Comparison of ENCODE assay signal across 21 mouse cellular contexts in the genomic region with DNA sequence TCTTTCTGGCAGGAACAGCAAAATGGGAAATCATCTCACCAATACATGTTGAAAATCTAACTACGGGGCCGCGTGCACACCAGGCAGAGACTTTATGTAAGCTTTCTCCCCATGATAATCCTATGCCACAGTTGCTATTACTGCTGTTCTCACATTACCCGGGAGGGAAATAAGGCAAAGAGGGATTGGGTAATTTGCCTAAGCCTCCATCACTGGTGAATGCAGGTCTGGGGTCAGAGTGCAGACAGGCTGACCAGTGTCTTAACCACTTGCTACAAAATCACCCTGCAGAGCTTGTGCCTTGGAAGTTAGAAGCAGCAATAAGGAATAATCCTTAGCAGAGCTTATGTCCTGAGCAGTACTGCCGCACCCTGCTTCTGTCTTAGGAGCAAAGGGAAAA. TPM values are rescaled to one million over a fixed set of nuclear protein-coding genes. Genes with fewer than 3 reads are reported as not detected.
DNase-seq lines count a peak whose midpoint lies in the region; ATAC-seq and TF ChIP-seq lines count a peak whose summit lies in the region.
"Had no signal": no experiment of that assay in that cellular context is flagged by ENCODE, and none has a peak within 500 bp of the region (broad histone marks: within the 10 kb centered on the region; RNA-seq: fewer than 3 reads in every experiment).

No protein-coding gene starts in this region.

- no peaks in the 10 kb centered on the region for H3K36me3 ChIP-seq in heart, embryonic 11.5 days (ENCODE audit: control insufficient read depth, insufficient read depth, low read length)
- peaks cover 47% of the 10 kb centered on the region for H3K36me3 ChIP-seq in liver, embryonic 14.5 days (replicated peaks; ENCODE audit: control insufficient read depth, insufficient read depth, low read depth)
- no peaks in the 10 kb centered on the region for H3K36me3 ChIP-seq in stomach, postnatal 0 days (ENCODE audit: control insufficient read depth, insufficient read depth, low read length)
- H3K36me3 ChIP-seq: embryonic facial prominence, embryonic 12.5 days; hindbrain, embryonic 12.5 days; kidney, embryonic 15.5 days; limb, embryonic 15.5 days had no signal

- ATAC-seq in heart, embryonic 11.5 days (replicated peaks; ENCODE audit: insufficient number of reproducible peaks, low FRiP score, low TSS enrichment), result no peak
- no peak for ATAC-seq in liver, embryonic 14.5 days (ENCODE audit: insufficient read depth)
- ATAC-seq in stomach, postnatal 0 days (ENCODE audit: low FRiP score, low TSS enrichment), result no peak
- ATAC-seq: forebrain, embryonic 16.5 days had no signal

- no peak overlapping the region for H3K9ac ChIP-seq in heart, embryonic 11.5 days (ENCODE audit: low read depth, low read length)
- H3K9ac ChIP-seq in liver, embryonic 14.5 days (replicated peaks), result peak overlapping the region; percentile 79
- H3K9ac ChIP-seq in stomach, postnatal 0 days (ENCODE audit: low read length), result no peak overlapping the region
- H3K9ac ChIP-seq: embryonic facial prominence, embryonic 12.5 days; hindbrain, embryonic 12.5 days; kidney, embryonic 15.5 days; limb, embryonic 15.5 days had no signal

- H3K9me3 ChIP-seq in heart, embryonic 11.5 days (replicated peaks; ENCODE audit: control insufficient read depth, low read length), result no peaks in the 10 kb centered on the region
- no peaks in the 10 kb centered on the region for H3K9me3 ChIP-seq in liver, embryonic 14.5 days (ENCODE audit: control insufficient read depth, low read length)
- H3K9me3 ChIP-seq in stomach, postnatal 0 days (ENCODE audit: control insufficient read depth, low read length), result no peaks in the 10 kb centered on the region
- H3K9me3 ChIP-seq: embryonic facial prominence, embryonic 12.5 days; hindbrain, embryonic 12.5 days; kidney, embryonic 15.5 days; limb, embryonic 15.5 days had no signal

- no peak for TF ChIP-seq CTCF in liver, embryonic 14.5 days (IDR thresholded peaks at IDR 0.05; ENCODE audit: low read depth)
- TF ChIP-seq CTCF in stomach, postnatal 0 days (IDR thresholded peaks at IDR 0.05; ENCODE audit: low read depth), result no peak
- no peak for TF ChIP-seq CTCF in left cerebral cortex, adult 2 months (IDR thresholded peaks at IDR 0.05)

- 68% methylated on average over 5 of the region's 5 CpGs for WGBS in heart, embryonic 11.5 days (ENCODE audit: insufficient replicate concordance)
- WGBS in liver, embryonic 14.5 days (ENCODE audit: insufficient replicate concordance), result 63% methylated on average over 5 of the region's 5 CpGs
- 71% methylated on average over 5 of the region's 5 CpGs for WGBS in stomach, postnatal 0 days

- no peak for DNase-seq in heart, postnatal 14 days
- peak; percentile 9 for DNase-seq in retina, adult 2 months (ENCODE audit: low read depth, low spot score)
- no peak for DNase-seq in retina, embryonic 14.5 days (ENCODE audit: low spot score)
- no peak for DNase-seq in liver, embryonic 14.5 days (ENCODE audit: low read depth in 3 of 3, low spot score in 3 of 3)
- no peak for DNase-seq in stomach, postnatal 0 days (ENCODE audit: low spot score)
- no peak for DNase-seq in left cerebral cortex, adult 2 months (ENCODE audit: extremely low spot score in 1 of 2, low spot score in 2 of 2)
- no peak for DNase-seq in cerebellum, adult 11-12 months
- DNase-seq: adrenal gland, adult 2 months; B cell, adult 2 months; cerebellum, adult 9-11 months; gastrocnemius, postnatal 36 days; lung, postnatal 10 days; midbrain, embryonic 14.5 days; spleen, adult 18-20 months; thymus, postnatal 36 days had no signal

- no peaks in the 10 kb centered on the region for H3K27me3 ChIP-seq in heart, embryonic 11.5 days (ENCODE audit: control insufficient read depth, insufficient read depth, low read length)
- no peaks in the 10 kb centered on the region for H3K27me3 ChIP-seq in liver, embryonic 14.5 days (ENCODE audit: control insufficient read depth, insufficient read depth, low read length)
- H3K27me3 ChIP-seq in stomach, postnatal 0 days (ENCODE audit: control insufficient read depth, insufficient read depth, low read length), result no peaks in the 10 kb centered on the region
- H3K27me3 ChIP-seq: embryonic facial prominence, embryonic 12.5 days; kidney, embryonic 15.5 days; limb, embryonic 15.5 days had no signal

- peak overlapping the region; percentile 14 for H3K4me2 ChIP-seq in heart, embryonic 11.5 days
- peak overlapping the region; percentile 81 for H3K4me2 ChIP-seq in liver, embryonic 14.5 days (ENCODE audit: low read depth)
- no peak overlapping the region for H3K4me2 ChIP-seq in stomach, postnatal 0 days (replicated peaks; ENCODE audit: low read depth)
- H3K4me2 ChIP-seq: embryonic facial prominence, embryonic 12.5 days; hindbrain, embryonic 12.5 days; kidney, embryonic 15.5 days; limb, embryonic 15.5 days had no signal

- H3K27ac ChIP-seq in heart, embryonic 11.5 days (ENCODE audit: low read depth, low read length), result peak overlapping the region; percentile 59; the same call in 1 of the 2 replicates
- H3K27ac ChIP-seq in liver, embryonic 14.5 days, result peak overlapping the region; percentile 99
- H3K27ac ChIP-seq in stomach, postnatal 0 days (replicated peaks), result peak overlapping the region; percentile 59
- no peak overlapping the region for H3K27ac ChIP-seq in left cerebral cortex, adult 2 months
- H3K27ac ChIP-seq: embryonic facial prominence, embryonic 12.5 days; hindbrain, embryonic 12.5 days; kidney, embryonic 15.5 days; limb, embryonic 15.5 days had no signal

- H3K4me3 ChIP-seq in heart, embryonic 11.5 days (ENCODE audit: low read depth, low read length), result no peak overlapping the region
- peak overlapping the region in 1 of 2 experiments; percentile 1; a peak in 1 of 4 replicates for H3K4me3 ChIP-seq in liver, embryonic 14.5 days (ENCODE audit: insufficient read depth in 1 of 2, low read depth in 2 of 2, low read length in 2 of 2)
- no peak overlapping the region for H3K4me3 ChIP-seq in stomach, postnatal 0 days (ENCODE audit: low read depth, low read length)
- H3K4me3 ChIP-seq in left cerebral cortex, adult 2 months, result no peak overlapping the region
- H3K4me3 ChIP-seq: embryonic facial prominence, embryonic 12.5 days; hindbrain, embryonic 12.5 days; kidney, embryonic 15.5 days; limb, embryonic 15.5 days had no signal

- peaks cover 9% of the 10 kb centered on the region; the same call in 1 of the 2 replicates for H3K4me1 ChIP-seq in heart, embryonic 11.5 days (ENCODE audit: control insufficient read depth, insufficient read depth, low read length)
- peaks cover 92 to 95% of the 10 kb centered on the region in 2 experiments for H3K4me1 ChIP-seq in liver, embryonic 14.5 days (replicated peaks; ENCODE audit: control insufficient read depth in 2 of 2, insufficient read depth in 2 of 2, low read length in 1 of 2)
- peaks cover 5% of the 10 kb centered on the region; the same call in 1 of the 2 replicates for H3K4me1 ChIP-seq in stomach, postnatal 0 days (replicated peaks; ENCODE audit: control insufficient read depth, insufficient read depth)
- H3K4me1 ChIP-seq: embryonic facial prominence, embryonic 12.5 days; kidney, embryonic 15.5 days had no signal

- TF ChIP-seq EP300 in liver, embryonic 14.5 days (IDR thresholded peaks at IDR 0.05; ENCODE audit: low read depth), result peak; percentile 15; the same call in 1 of the 2 replicates
- no peak for TF ChIP-seq EP300 in stomach, postnatal 0 days (optimal IDR thresholded peaks at IDR 0.05)

- intact Hi-C loops in heart, postnatal 14 days (cut with DNase I), result no loop called here
- intact Hi-C loops in left cerebral cortex, adult 2 months (cut with DNase I), result no loop called here

RNA-seq across cellular contexts. Expression of gene Mgst3, which starts 8.0 kb away (rescaled TPM):
- 179 and 182 TPM in 2 replicates for polyA plus RNA-seq in heart, embryonic 11.5 days (2014; fragmentation: Nextera tagmentation; extraction: Ambion mirVana)
- total RNA-seq in heart, postnatal 14 days (2021), result 100 to 1,000 TPM; 217 to 220 TPM
- polyA plus RNA-seq in liver, embryonic 14.5 days (2012; rRNA removed), result 330 and 468 TPM in 2 replicates
- 596 and 611 TPM in 2 replicates for polyA plus RNA-seq in liver, embryonic 14.5 days (2014; fragmentation: Nextera tagmentation; extraction: Ambion mirVana)
- 991 and 1,037 TPM in 2 replicates for polyA plus RNA-seq in stomach, postnatal 0 days (2015; fragmentation: Nextera tagmentation; extraction: Ambion mirVana)
- total RNA-seq in left cerebral cortex, adult 2 months (2021), result 10 to 100 TPM; 93.9 to 94.5 TPM

RNA-seq across cellular contexts. Expression of gene Aldh9a1, which starts 35.8 kb away (rescaled TPM):
- polyA plus RNA-seq in heart, embryonic 11.5 days (2014; fragmentation: Nextera tagmentation; extraction: Ambion mirVana), result 35.6 and 35.7 TPM in 2 replicates
- total RNA-seq in heart, postnatal 14 days (2021), result 10 to 100 TPM; 25.0 to 30.4 TPM
- polyA plus RNA-seq in liver, embryonic 14.5 days (2012; rRNA removed), result 21.9 and 28.1 TPM in 2 replicates
- polyA plus RNA-seq in liver, embryonic 14.5 days (2014; fragmentation: Nextera tagmentation; extraction: Ambion mirVana), result 52.5 and 59.9 TPM in 2 replicates
- 70.7 and 74.7 TPM in 2 replicates for polyA plus RNA-seq in stomach, postnatal 0 days (2015; fragmentation: Nextera tagmentation; extraction: Ambion mirVana)
- total RNA-seq in left cerebral cortex, adult 2 months (2021), result 10 to 100 TPM; 17.4 to 20.4 TPM
